Mouse (Mus musculus): ENCODE results near the gene Serinc2. TPM values are rescaled to one million over a fixed set of nuclear protein-coding genes. Genes with fewer than 3 reads are reported as not detected.

Gene Serinc2
- total RNA-seq (2023): under 1 TPM in 1 of 2 experiments, not detected in 1; 0.84 TPM

DNA sequence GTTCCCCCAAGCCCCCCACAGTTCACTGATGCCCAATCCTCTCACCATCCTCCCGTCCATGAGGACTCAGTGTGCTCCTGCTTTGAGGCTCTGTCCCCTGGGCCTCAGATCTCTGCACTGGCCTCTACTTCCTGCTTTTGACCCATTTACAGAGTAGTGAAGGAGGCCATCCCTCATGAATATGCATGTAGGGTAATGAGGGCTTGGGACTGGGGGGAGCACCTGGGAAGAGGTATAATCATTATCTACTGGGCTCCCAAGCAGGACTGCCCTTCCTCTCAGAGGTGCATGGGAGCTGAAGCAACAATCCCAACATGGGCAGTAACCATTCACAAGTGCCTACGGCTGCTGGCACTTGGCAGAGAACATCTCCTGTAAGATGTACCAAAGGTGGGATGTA, at the start of gene Serinc2:
Gene Serinc2 (minus strand): TSS at position 101 of the 400 bp plus-strand sequence.

DNA sequence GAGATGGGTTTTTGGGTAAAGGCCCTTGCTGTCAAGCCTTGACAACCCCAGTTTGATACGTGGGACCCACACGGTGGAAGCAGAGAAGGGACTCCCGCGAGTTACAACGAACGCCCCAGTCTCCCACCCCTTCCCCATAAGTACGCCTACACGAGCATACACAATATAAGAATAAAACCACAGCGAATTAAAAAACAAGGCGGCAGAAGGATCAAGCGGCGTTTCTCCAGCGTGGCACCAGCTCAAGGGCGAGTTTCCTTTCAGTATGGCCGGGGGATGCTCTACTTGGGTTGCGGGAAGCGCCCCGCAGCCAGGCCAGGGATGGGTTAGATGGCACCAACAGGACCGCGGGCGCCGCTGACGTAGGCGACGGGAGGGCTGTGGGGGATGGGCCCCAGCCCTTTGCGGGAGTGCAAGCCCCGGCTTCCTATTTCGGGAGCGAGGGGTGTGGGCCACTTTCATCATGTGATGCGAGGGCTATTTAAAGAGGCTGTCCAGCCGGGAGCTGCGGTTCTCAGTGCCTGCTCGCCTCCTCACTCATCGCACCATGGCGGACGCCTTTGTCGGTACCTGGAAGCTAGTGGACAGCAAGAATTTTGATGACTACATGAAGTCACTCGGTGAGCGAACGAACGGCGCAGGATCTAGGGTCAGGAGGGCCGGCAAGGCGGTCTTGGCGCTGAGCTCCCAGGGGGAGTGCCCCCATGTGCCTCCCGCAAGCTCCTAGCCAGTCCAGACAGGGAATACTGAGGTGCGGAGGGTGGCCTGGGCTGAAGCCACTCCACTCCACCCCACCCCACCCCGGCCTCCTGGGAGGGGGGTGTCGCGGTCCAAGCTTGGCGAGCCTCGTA, 29.5 kb upstream of the Serinc2 start, which contains the start of the genes Fabp3 and Gm10570:
Gene Fabp3 (plus strand): TSS at position 365 of the 851 bp plus-strand sequence.
Gene Gm10570 (minus strand): TSS at position 444 of the 851 bp plus-strand sequence.

DNA sequence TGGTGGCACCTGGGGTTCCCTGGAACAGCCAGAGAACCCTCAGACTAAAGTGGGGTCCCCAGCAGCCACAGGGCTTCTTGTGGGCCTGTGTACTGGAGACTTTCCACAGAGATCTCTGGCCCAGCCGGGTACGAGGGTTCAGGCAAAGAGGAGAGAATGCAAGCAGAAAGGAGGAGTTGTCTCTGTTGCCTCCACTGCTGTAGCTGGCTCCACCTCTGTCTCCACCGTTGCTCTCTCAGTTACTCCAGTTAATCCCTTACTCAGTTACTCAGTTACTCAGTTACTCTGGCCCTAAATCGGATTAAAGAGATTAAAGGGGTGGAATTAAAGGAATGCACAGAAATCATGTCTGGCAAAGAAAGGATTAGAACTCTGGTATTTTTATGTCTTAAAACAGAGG, 56.8 kb downstream of the Serinc2 start, which contains the start of gene Gm853:
Gene Gm853 (minus strand): TSS at position 223 of the 400 bp plus-strand sequence.

Other genes starting within 250 kb of the Serinc2 start
- not detected for gene Col16a1, start 231.4 kb downstream of the Serinc2 start, total RNA-seq (2023)
- gene Pef1, start 176.6 kb downstream of the Serinc2 start, total RNA-seq (2023): 10 to 100 TPM; 31.2 to 32.0 TPM
- not detected for gene Hcrtr1, start 139.8 kb downstream of the Serinc2 start, total RNA-seq (2023)
- not detected for gene Tinagl1, start 104.1 kb downstream of the Serinc2 start, total RNA-seq (2023)
- not detected for gene Gm853, start 56.8 kb downstream of the Serinc2 start, total RNA-seq (2023)
- not detected for gene Fabp3, start 29.4 kb upstream of the Serinc2 start, total RNA-seq (2023)
- gene Gm10570, start 29.5 kb upstream of the Serinc2 start, total RNA-seq (2023): 1 to 10 TPM in 1 of 2 experiments, not detected in 1; 3.7 TPM
- gene Zcchc17, start 80.7 kb upstream of the Serinc2 start, total RNA-seq (2023): 10 to 100 TPM; 31.3 to 37.4 TPM
- gene Snrnp40, start 80.9 kb upstream of the Serinc2 start, total RNA-seq (2023): 10 to 100 TPM; 67.7 to 72.2 TPM

Measured in T-cell, adult 66 days (primary cell).